Mouse (Mus musculus): ENCODE results near the gene Gale. TPM values are rescaled to one million over a fixed set of nuclear protein-coding genes. Genes with fewer than 3 reads are reported as not detected.

The Gale gene
- total and polyA plus RNA-seq, 3 experiments, result 23.8 to 40.5 (median 32.9) TPM

DNA sequence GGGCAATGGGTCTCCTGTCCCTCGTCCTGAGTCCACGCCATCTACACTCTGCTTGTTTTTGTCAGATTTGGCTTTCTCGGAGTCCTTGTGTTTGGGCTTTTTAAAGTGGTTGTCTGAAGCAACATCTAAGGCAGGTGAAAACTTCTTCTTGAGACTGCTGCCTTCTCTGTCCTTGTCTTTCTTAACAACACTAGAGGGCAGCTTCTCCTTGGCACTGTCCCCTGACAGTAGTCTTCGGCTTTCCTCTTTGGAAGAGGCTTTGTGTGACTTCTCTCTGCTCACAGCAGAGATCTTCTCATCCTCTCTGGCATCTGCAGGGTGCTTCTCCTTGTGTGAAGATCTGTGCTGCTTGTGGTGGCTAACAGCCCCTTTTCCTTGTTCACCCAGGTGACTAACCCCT lies 47.1 kb downstream of the Gale start:
- TF ChIP-seq KAT2A (IDR thresholded peaks at IDR 0.05; ENCODE audit: insufficient replicate concordance, low read length), result no peak
- TF ChIP-seq IRF4 (IDR thresholded peaks at IDR 0.05; ENCODE audit: low read depth, low read length), result no peak
- peak; percentile 64 for TF ChIP-seq SMC3 (IDR thresholded peaks at IDR 0.05; ENCODE audit: low read depth, low read length)
- peak; percentile 57 for TF ChIP-seq RAD21 (IDR thresholded peaks at IDR 0.05; ENCODE audit: low read depth, low read length)
- no peak for TF ChIP-seq ELF1 (IDR thresholded peaks at IDR 0.05; ENCODE audit: low read depth, low read length)
- TF ChIP-seq MAFK (IDR thresholded peaks at IDR 0.05; ENCODE audit: insufficient replicate concordance, low read length), result no peak
- no peak for TF ChIP-seq MEF2A (IDR thresholded peaks at IDR 0.05; ENCODE audit: borderline replicate concordance, low read depth, low read length)
- TF ChIP-seq POLR2A (IDR thresholded peaks at IDR 0.05; ENCODE audit: low read depth, low read length), result no peak
- TF ChIP-seq BHLHE40 (IDR thresholded peaks at IDR 0.05; ENCODE audit: low read depth, low read length), result no peak
- TF ChIP-seq CTCF (conservative IDR thresholded peaks at IDR 0.05 in 1 of 2, IDR thresholded peaks at IDR 0.05 in 1 of 2; ENCODE audit: low read depth in 2 of 2, low read length in 2 of 2), result peak in 1 of 2 experiments; percentile 56; a peak in 2 of 4 replicates
- Histone ChIP-seq H3K4me1 (ENCODE audit: control insufficient read depth in 1 of 2, insufficient read depth in 2 of 2) (peaks cover 3 to 16% of the 10 kb centered on the region in 2 experiments; a peak in 2 of 4 replicates), H3K27ac (ENCODE audit: insufficient read depth, low read depth) (no peak overlapping the region), H3K4me3 (replicated peaks in 1 of 3; ENCODE audit: low read depth in 2 of 3, low read length in 2 of 3, poor library complexity in 1 of 3) (no peak overlapping the region), H3K9me3 (replicated peaks; ENCODE audit: low read length) (no peaks in the 10 kb centered on the region), H3K27me3 (replicated peaks) (no peaks in the 10 kb centered on the region), H3K79me2 (replicated peaks; ENCODE audit: control insufficient read depth, extremely low read depth, insufficient read depth, poor library complexity, severe bottlenecking) (peaks cover 46% of the 10 kb centered on the region), H3K36me3 (replicated peaks in 1 of 2; ENCODE audit: control insufficient read depth in 1 of 2, insufficient read depth in 1 of 2, low read length in 1 of 2) (peaks cover 69 to 90% of the 10 kb centered on the region in 2 experiments), H3K4me2 (ENCODE audit: insufficient read depth, low read depth, poor library complexity, severe bottlenecking) (no peak overlapping the region), H3K9ac (ENCODE audit: insufficient read depth, low read depth) (no peak overlapping the region)
- in situ Hi-C loops (cut with MboI; ENCODE audit: low pct_ligation_motif_present, low pct_unique_long_range_greater_than_20kb, low sequenced_read_pairs), result no loop called here
- no peak for DNase-seq (ENCODE audit: extremely low read depth)
- dilution Hi-C loops (cut with MboI; ENCODE audit: extremely low pct_ligation_motif_present, extremely low pct_unique_long_range_greater_than_20kb, low sequenced_read_pairs), result no loop called here

DNA sequence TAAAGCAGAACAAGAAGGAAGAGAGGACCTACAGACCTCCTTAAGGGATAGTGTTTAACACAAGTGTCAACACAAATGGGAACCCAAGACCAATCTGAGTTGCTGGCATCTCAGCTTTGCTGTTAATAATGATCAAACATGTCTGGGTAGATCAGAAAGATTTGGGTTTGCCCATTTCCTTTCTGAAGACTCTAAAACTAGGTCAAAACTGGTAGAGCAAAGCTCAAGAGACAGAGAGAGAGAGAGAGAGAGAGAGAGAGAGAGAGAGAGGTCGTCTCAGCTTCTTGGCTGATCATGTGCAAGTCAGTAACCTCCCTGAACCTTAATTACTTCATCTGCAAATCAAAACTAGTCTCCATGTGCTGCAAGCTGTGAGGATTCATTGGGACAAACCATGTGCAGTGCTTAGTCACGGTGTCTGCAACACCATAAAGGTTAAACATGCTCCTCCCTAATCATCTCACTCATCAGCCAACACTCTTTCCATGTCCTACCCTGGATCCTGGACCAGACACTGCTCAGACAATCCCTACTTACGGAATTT lies 52.6 kb downstream of the Gale start:
- in situ Hi-C loops (cut with MboI; ENCODE audit: low pct_ligation_motif_present, low pct_unique_long_range_greater_than_20kb, low sequenced_read_pairs) (no loop called here), dilution Hi-C loops (cut with MboI; ENCODE audit: extremely low pct_ligation_motif_present, extremely low pct_unique_long_range_greater_than_20kb, low sequenced_read_pairs) (no loop called here)
- no peak for DNase-seq (ENCODE audit: extremely low read depth)
- H3K27me3 ChIP-seq (replicated peaks), result no peaks in the 10 kb centered on the region
- peaks cover 31 to 68% of the 10 kb centered on the region in 2 experiments for H3K36me3 ChIP-seq (replicated peaks in 1 of 2; ENCODE audit: control insufficient read depth in 1 of 2, insufficient read depth in 1 of 2, low read length in 1 of 2)
- H3K79me2 ChIP-seq (replicated peaks; ENCODE audit: control insufficient read depth, extremely low read depth, insufficient read depth, poor library complexity, severe bottlenecking), result peaks cover 91% of the 10 kb centered on the region
- TF ChIP-seq JUND (conservative IDR thresholded peaks at IDR 0.05; ENCODE audit: low read depth, low read length), result no peak
- no peak for TF ChIP-seq EP300 (IDR thresholded peaks at IDR 0.05; ENCODE audit: low read length)
- TF ChIP-seq HCFC1 (IDR thresholded peaks at IDR 0.05; ENCODE audit: low read depth, low read length), result no peak
- no peak for TF ChIP-seq TBP (conservative IDR thresholded peaks at IDR 0.05; ENCODE audit: low read depth, low read length)
- TF ChIP-seq USF1 (IDR thresholded peaks at IDR 0.05; ENCODE audit: low read depth, low read length), result no peak
- TF ChIP-seq ZKSCAN1 (IDR thresholded peaks at IDR 0.05; ENCODE audit: borderline replicate concordance, low read depth, low read length), result no peak
- no peak for TF ChIP-seq KAT2A (IDR thresholded peaks at IDR 0.05; ENCODE audit: insufficient replicate concordance, low read length)
- no peak for TF ChIP-seq SIN3A (IDR thresholded peaks at IDR 0.05; ENCODE audit: low read length)
- TF ChIP-seq ZMIZ1 (IDR thresholded peaks at IDR 0.05; ENCODE audit: low read depth, low read length), result no peak
- no peak for TF ChIP-seq MAFK (IDR thresholded peaks at IDR 0.05; ENCODE audit: insufficient replicate concordance, low read length)
- no peak for TF ChIP-seq NRF1 (IDR thresholded peaks at IDR 0.05; ENCODE audit: low read depth, low read length)
- no peaks in the 10 kb centered on the region for H3K9me3 ChIP-seq (replicated peaks; ENCODE audit: low read length)
- peaks cover 9 to 44% of the 10 kb centered on the region in 2 experiments for H3K4me1 ChIP-seq (ENCODE audit: control insufficient read depth in 1 of 2, insufficient read depth in 2 of 2)
- H3K9ac ChIP-seq (ENCODE audit: insufficient read depth, low read depth), result peak overlapping the region; percentile 26; the same call in 1 of the 2 replicates
- H3K4me2 ChIP-seq (ENCODE audit: insufficient read depth, low read depth, poor library complexity, severe bottlenecking), result no peak overlapping the region
- H3K4me3 ChIP-seq (replicated peaks in 1 of 3; ENCODE audit: low read depth in 2 of 3, low read length in 2 of 3, poor library complexity in 1 of 3), result no peak overlapping the region
- no peak overlapping the region for H3K27ac ChIP-seq (ENCODE audit: insufficient read depth, low read depth)

Other genes with a start within 250 kb of the Gale start
- gene Il22ra1, start 235.6 kb upstream of the Gale start, total RNA-seq (2012; rRNA removed), result not detected in 2 replicates
- not detected in 2 replicates for gene Il22ra1, start 235.6 kb upstream of the Gale start, total RNA-seq (2014; rRNA removed)
- not detected in 2 replicates for gene Il22ra1, start 235.6 kb upstream of the Gale start, polyA plus RNA-seq (2012; ENCODE audit: insufficient read length, low read depth)
- gene Myom3, start 204.0 kb upstream of the Gale start, total RNA-seq (2012; rRNA removed), result 0.04 TPM in 1 of 2 replicates, not detected in the other
- not detected in 2 replicates for gene Myom3, start 204.0 kb upstream of the Gale start, total RNA-seq (2014; rRNA removed)
- gene Myom3, start 204.0 kb upstream of the Gale start, polyA plus RNA-seq (2012; ENCODE audit: insufficient read length, low read depth), result not detected in 2 replicates
- 85.7 and 127 TPM in 2 replicates for gene Srsf10, start 108.0 kb upstream of the Gale start, total RNA-seq (2012; rRNA removed)
- 179 and 197 TPM in 2 replicates for gene Srsf10, start 108.0 kb upstream of the Gale start, total RNA-seq (2014; rRNA removed)
- 291 and 341 TPM in 2 replicates for gene Srsf10, start 108.0 kb upstream of the Gale start, polyA plus RNA-seq (2012; ENCODE audit: insufficient read length, low read depth)
- 22.2 and 30.5 TPM in 2 replicates for gene Pnrc2, start 89.9 kb upstream of the Gale start, total RNA-seq (2012; rRNA removed)
- 46.9 and 55.0 TPM in 2 replicates for gene Pnrc2, start 89.9 kb upstream of the Gale start, total RNA-seq (2014; rRNA removed)
- gene Pnrc2, start 89.9 kb upstream of the Gale start, polyA plus RNA-seq (2012; ENCODE audit: insufficient read length, low read depth), result 32.8 and 34.4 TPM in 2 replicates
- 5.6 and 6.5 TPM in 2 replicates for gene Cnr2, start 68.3 kb upstream of the Gale start, total RNA-seq (2012; rRNA removed)
- 13.5 and 13.8 TPM in 2 replicates for gene Cnr2, start 68.3 kb upstream of the Gale start, total RNA-seq (2014; rRNA removed)
- 9.4 and 10.6 TPM in 2 replicates for gene Cnr2, start 68.3 kb upstream of the Gale start, polyA plus RNA-seq (2012; ENCODE audit: insufficient read length, low read depth)
- 63.2 and 77.6 TPM in 2 replicates for gene Fuca1, start 43.0 kb upstream of the Gale start, total RNA-seq (2012; rRNA removed)
- 28.6 and 32.6 TPM in 2 replicates for gene Fuca1, start 43.0 kb upstream of the Gale start, total RNA-seq (2014; rRNA removed)
- 66.5 and 71.5 TPM in 2 replicates for gene Fuca1, start 43.0 kb upstream of the Gale start, polyA plus RNA-seq (2012; ENCODE audit: insufficient read length, low read depth)
- gene Hmgcl, start 17.3 kb upstream of the Gale start, total RNA-seq (2012; rRNA removed), result 32.4 and 42.7 TPM in 2 replicates
- gene Hmgcl, start 17.3 kb upstream of the Gale start, total RNA-seq (2014; rRNA removed), result 38.0 and 39.5 TPM in 2 replicates
- gene Hmgcl, start 17.3 kb upstream of the Gale start, polyA plus RNA-seq (2012; ENCODE audit: insufficient read length, low read depth), result 27.2 and 27.6 TPM in 2 replicates
- 54.0 and 54.9 TPM in 2 replicates for gene Lypla2, start 8.9 kb downstream of the Gale start, total RNA-seq (2012; rRNA removed)
- gene Lypla2, start 8.9 kb downstream of the Gale start, total RNA-seq (2014; rRNA removed), result 55.9 and 57.2 TPM in 2 replicates
- gene Lypla2, start 8.9 kb downstream of the Gale start, polyA plus RNA-seq (2012; ENCODE audit: insufficient read length, low read depth), result 91.8 and 96.5 TPM in 2 replicates
- 53.2 and 65.4 TPM in 2 replicates for gene Pithd1, start 23.5 kb downstream of the Gale start, total RNA-seq (2012; rRNA removed)
- 87.5 and 93.2 TPM in 2 replicates for gene Pithd1, start 23.5 kb downstream of the Gale start, total RNA-seq (2014; rRNA removed)
- gene Pithd1, start 23.5 kb downstream of the Gale start, polyA plus RNA-seq (2012; ENCODE audit: insufficient read length, low read depth), result 53.2 and 67.1 TPM in 2 replicates
- gene Eloa, start 58.0 kb downstream of the Gale start, total RNA-seq (2012; rRNA removed), result 45.8 and 52.2 TPM in 2 replicates
- 64.9 and 66.0 TPM in 2 replicates for gene Eloa, start 58.0 kb downstream of the Gale start, total RNA-seq (2014; rRNA removed)
- gene Eloa, start 58.0 kb downstream of the Gale start, polyA plus RNA-seq (2012; ENCODE audit: insufficient read length, low read depth), result 61.6 and 66.2 TPM in 2 replicates
- 2,513 and 2,636 TPM in 2 replicates for gene Rpl11, start 89.7 kb downstream of the Gale start, total RNA-seq (2012; rRNA removed)
- 1,648 and 1,661 TPM in 2 replicates for gene Rpl11, start 89.7 kb downstream of the Gale start, total RNA-seq (2014; rRNA removed)
- gene Rpl11, start 89.7 kb downstream of the Gale start, polyA plus RNA-seq (2012; ENCODE audit: insufficient read length, low read depth), result 1,170 and 1,488 TPM in 2 replicates
- gene Id3, start 179.8 kb downstream of the Gale start, total RNA-seq (2012; rRNA removed), result 41.1 and 85.5 TPM in 2 replicates
- gene Id3, start 179.8 kb downstream of the Gale start, total RNA-seq (2014; rRNA removed), result 96.0 and 116 TPM in 2 replicates
- 17.6 and 18.3 TPM in 2 replicates for gene Id3, start 179.8 kb downstream of the Gale start, polyA plus RNA-seq (2012; ENCODE audit: insufficient read length, low read depth)
- gene E2f2, start 208.7 kb downstream of the Gale start, total RNA-seq (2012; rRNA removed), result 7.2 and 7.6 TPM in 2 replicates
- 4.4 and 4.9 TPM in 2 replicates for gene E2f2, start 208.7 kb downstream of the Gale start, total RNA-seq (2014; rRNA removed)
- 3.9 and 6.1 TPM in 2 replicates for gene E2f2, start 208.7 kb downstream of the Gale start, polyA plus RNA-seq (2012; ENCODE audit: insufficient read length, low read depth)
- gene Asap3, start 242.6 kb downstream of the Gale start, total RNA-seq (2012; rRNA removed), result 0.08 TPM in 2 replicates
- not detected in 2 replicates for gene Asap3, start 242.6 kb downstream of the Gale start, total RNA-seq (2014; rRNA removed)
- gene Asap3, start 242.6 kb downstream of the Gale start, polyA plus RNA-seq (2012; ENCODE audit: insufficient read length, low read depth), result 0.07 TPM in 1 of 2 replicates, not detected in the other

Measured in CH12.LX (cell line).